Mouse (Mus musculus): ENCODE results near the gene Gm14190.

DNA sequence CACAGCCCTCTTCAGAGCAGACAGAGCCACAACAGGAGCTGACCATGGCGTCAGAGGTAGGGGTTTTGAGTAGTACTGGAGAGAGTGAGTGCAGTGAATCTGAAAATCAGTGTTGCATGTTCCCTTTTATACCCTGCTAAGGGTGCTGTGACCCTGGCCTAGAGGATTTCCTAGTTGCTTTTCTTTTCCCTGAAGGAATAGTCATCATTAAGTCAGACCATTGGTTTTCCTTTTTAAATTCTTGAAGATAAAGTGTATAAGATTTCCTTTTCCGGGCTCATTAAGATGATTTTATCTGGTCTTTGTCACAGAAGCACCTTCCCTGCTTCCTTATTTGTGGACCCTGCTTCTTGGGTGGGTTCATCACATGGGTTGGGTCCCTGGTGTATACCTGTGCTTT is 40.4 kb downstream of the Gm14190 start, which contains the start of gene Gm11555:
- TF ChIP-seq CTCF (IDR thresholded peaks at IDR 0.05; ENCODE audit: low read depth): no peak
- TF ChIP-seq EP300 (IDR thresholded peaks at IDR 0.05; ENCODE audit: low read depth): no peak
